Mouse (Mus musculus) stomach, adult 2 months (tissue): ENCODE data around the gene Acacb. TPM values are rescaled to one million over a fixed set of nuclear protein-coding genes. Genes with fewer than 3 reads are reported as not detected.

Source experiments
- polyA plus RNA-seq: library from polyadenylated mRNA; depleted of rRNA; stranded (reverse); fragments of >200 nt; gene quantifications from 2 replicates; pipeline ENCODE4 v1.2.3, GENCODE M21; 2012; rRNA removed

Acacb gene
- 23.1 and 25.0 TPM in 2 replicates for polyA plus RNA-seq

DNA sequence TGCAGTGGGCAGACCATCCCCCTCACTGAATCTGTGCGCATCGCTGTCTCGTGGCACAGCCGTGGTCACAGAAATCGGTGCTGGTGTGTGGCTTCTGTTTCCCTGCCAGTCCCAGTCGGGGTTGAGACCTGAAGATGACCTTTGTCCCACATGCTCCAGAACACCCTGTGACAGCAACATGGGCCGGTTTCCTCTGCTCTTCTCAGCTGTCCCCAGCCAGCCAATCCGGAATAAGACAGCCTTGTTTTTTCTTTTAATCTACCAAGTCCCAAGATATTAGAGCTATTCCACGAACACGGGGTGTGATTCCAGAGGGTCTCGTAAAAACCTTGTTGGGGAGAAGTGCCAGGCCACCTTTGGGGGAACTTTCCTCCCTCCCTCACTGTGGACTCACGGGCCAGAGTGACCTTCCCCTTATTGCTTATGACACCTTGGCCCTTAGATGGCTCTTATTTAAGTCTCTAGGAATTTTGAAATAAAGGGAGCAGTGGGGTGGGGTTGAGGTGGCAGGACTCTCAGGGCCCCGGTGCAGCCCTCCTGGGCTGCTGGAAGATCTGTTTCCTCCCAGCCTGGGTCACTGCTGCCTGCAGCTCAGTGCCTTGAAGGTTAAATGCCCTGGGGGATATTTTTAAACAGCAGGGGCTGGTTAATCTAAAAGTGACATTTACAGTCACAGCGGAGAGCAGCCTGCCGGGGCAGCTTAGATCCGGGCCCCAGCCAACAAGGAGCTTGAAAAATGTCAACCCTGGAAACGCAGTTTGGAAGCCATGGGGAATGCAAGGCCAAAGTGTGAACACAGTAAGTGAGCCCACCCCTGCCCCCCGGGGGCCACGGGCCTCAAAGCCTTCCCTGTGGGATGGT is at the start of gene Acacb:
TSS of gene Acacb (plus strand) at position 508 of the 861 bp plus-strand sequence.

GRCm38 (mm10) chr5:114127374-114128349 is 18.7 kb upstream of the Acacb start, which contains the start of gene Alkbh2:
Alkbh2 (minus strand) TSS chr5:114128218.

GRCm38 (mm10) chr5:114130211-114130605 is 16.1 kb upstream of the Acacb start, which contains the start of gene Ung:
Ung (plus strand) TSS chr5:114130386.

DNA sequence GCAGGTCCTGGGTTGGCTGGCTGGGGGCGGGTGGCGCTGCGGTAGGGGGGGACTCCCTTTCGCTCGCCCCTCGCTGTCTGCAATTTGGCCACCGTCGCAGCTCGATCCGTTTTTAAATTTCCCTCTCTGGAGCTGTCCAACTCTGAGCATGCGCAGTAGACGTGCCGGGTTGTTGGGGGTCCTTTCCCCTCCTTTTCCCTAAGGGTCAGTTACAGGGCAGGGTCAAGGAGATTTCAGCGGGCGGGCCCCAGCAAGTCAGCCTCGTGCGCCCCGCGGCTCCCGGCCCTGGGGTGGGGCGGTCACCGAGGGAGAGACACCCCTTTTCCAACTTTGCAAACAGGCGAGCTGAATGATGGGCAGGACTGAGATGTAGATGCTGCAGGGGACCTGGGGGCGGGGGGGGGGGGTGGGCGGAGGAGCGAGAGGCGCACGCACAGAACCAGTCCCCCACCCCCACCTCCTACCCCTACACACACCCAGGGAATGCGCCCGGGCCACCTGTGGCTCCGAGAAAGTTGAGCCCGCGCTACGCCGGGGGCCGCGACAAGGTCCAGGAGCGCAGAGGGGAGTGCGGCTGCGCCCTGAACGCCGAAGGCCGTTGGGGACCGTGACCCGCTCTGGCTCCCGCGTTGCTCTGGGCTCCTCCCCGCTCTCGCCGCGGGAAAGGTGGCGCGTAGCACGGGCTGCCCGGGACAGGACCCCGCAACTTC is 127.5 kb downstream of the Acacb start, which contains the start of gene Foxn4:
TSS of gene Foxn4 (minus strand) at position 115 of the 710 bp plus-strand sequence.

GRCm38 (mm10) chr5:114288874-114289273 is 142.5 kb downstream of the Acacb start, which contains the start of gene Myo1h:
Myo1h (plus strand) TSS chr5:114289166.

Other genes with a start within 250 kb of the Acacb start
- gene Coro1c, start 237.8 kb upstream of the Acacb start, polyA plus RNA-seq = 39.2 and 44.7 TPM in 2 replicates
- gene Ssh1, start 152.6 kb upstream of the Acacb start, polyA plus RNA-seq = 4.1 and 4.8 TPM in 2 replicates
- gene Dao, start 142.8 kb upstream of the Acacb start, polyA plus RNA-seq = not detected in 2 replicates
- 6.8 and 8.5 TPM in 2 replicates for gene Usp30, start 81.1 kb upstream of the Acacb start, polyA plus RNA-seq
- 0.25 and 0.28 TPM in 2 replicates for gene Svop, start 55.0 kb upstream of the Acacb start, polyA plus RNA-seq
- 4.9 and 6.8 TPM in 2 replicates for gene Alkbh2, start 18.3 kb upstream of the Acacb start, polyA plus RNA-seq
- gene Ung, start 16.1 kb upstream of the Acacb start, polyA plus RNA-seq = 3.5 and 5.4 TPM in 2 replicates
- not detected in 2 replicates for gene Foxn4, start 127.3 kb downstream of the Acacb start, polyA plus RNA-seq
- 0.14 and 1.1 TPM in 2 replicates for gene Myo1h, start 142.6 kb downstream of the Acacb start, polyA plus RNA-seq
- gene Kctd10, start 234.0 kb downstream of the Acacb start, polyA plus RNA-seq = 66.1 and 69.2 TPM in 2 replicates
- gene Ube3b, start 234.1 kb downstream of the Acacb start, polyA plus RNA-seq = 46.2 and 47.8 TPM in 2 replicates